Mouse (Mus musculus) kidney, adult 18-20 months (tissue): Measurements from ENCODE around the gene Cntnap5a.

Source experiments
- DNase-seq: peaks from one replicate; pipeline ENCODE4 v3.0.0; 2021

Gene Cntnap5a

GRCm38 (mm10) chr1:116367572-116367971, 683.0 kb downstream of the Cntnap5a start:
- DNase-seq = no peak

DNA sequence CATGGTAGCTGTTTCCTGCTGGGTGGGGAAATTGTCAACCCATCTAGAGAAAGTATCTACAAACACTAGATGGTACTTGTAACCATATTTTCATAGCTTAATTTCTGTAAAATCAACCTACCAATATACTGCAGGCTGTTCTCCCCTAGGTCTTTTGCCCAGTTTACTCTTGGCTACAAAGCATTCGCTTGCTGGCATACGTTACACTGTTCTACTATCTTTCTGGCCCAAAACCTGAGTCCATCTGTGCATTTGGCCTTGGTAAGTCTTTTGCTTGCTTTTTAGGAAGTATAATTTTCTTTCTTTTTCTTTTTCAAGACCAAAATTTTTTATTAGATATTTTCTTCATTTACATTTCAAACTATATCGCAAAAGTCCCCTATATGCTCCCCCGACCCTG, 686.3 kb downstream of the Cntnap5a start:
- no peak for DNase-seq

DNA sequence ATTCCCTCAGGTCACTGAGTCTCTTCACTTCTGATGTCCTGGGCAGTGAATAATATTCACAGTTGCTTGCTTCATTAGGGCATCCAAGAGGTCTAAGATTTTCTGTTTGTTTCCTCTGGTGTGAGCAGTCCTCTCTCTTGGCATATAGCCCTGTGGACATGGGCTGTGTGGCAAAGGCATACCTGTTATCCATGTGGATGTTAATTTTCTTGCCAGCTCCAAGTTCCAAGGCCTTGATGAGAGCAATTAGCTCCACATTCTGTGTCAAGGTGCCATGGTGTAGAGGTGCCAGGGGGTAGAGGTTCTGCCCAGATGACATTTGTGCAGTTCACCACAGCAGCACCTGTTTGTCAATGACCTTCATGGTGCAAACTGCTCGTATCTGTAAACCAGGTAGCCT, 689.0 kb downstream of the Cntnap5a start:
- DNase-seq = no peak

DNA sequence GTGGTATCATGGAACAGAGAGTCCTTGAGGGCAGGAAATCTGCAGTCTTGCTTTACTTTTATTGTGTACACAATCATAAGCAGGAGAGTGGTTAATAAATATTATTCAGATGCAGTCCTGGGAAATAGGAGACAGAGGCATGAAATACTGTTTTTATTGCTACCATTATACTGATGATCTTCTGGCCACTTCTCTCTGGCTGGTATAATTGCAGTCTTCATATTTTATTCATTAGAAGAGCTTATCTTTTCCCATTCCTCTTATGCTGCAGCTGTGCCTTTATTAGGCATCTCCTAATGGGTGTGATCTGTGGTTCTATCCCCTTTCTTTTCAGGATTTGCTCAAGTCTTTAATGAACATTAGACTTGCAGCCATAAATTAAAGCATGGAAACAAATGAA, 707.8 kb downstream of the Cntnap5a start:
- no peak for DNase-seq

DNA sequence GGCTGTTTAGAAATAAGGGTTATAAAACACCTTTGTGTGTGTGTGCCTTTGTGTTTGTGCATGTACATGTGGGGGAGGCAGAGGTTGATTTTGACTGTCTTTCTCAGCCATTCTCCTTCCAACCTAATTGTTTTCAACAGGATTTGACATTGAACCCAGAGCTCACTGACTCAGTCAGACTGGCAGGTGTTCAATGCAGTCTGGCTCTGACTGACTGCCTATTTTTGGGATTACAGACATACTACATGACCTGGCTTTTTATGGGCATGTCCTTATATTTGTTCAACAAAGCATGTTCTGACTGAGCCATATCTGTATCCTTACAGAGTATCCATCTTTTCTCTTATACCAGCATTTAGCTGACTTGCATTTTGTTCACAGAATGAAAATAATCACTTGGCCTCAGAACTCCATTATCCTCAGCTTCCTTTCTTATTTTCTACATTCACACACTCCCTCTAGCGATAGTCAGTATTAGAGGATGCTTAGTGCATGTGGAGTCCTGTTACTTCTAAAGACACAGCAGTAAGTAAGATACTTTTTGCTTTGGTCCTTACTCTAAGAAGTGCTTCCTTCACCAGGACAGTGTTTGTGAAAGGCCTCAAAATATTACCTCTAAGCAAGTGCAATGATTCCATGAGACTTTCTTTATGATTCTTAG, 717.6 kb downstream of the Cntnap5a start:
- no peak for DNase-seq

DNA sequence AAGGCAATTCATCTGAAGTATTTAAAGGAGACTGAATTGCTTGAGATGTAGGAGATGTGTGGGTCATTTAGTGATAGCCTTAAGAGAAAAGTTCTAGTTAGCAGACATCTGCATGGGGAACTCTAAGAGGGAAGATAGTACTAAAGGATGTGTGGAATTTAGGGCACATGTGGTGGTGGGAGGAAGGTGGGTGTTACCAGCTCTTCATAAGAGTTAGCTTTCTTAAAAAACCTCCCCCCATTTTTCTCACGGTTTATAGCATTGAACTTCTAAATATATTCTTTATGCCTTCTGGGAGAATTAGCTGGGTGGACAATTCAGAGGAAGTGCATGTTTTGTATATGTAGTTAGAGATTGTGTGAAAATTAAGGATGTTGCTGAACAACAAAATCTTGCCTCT, 725.3 kb downstream of the Cntnap5a start:
- no peak for DNase-seq

GRCm38 (mm10) chr1:116428396-116428795, 743.8 kb downstream of the Cntnap5a start:
- DNase-seq = no peak

DNA sequence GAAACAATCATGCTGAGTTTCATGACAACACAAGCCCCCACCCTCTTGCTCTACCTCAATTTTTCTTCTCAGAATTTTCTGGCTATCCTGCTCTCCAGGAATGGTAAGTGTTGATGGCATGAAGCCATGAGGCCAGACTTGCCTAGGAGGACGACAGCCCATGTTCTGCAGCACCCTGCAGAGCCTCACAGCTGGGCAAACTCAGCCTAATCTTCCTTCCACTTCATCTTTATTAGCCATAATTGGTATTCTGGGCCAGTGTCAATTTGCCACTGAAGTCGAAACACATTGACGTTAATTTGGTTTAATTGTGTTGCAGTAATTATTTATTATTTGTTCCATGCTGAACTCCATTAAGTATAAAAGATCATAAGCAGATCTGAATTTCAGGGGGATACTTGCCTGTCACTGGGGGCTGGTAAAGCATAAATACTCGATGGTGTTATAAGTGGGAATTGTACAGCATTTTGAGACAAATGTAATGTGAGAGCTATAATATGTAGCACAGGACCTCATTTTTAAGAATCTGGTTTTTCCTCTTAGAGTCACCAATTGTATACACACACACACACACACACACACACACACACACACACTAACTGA, 770.7 kb downstream of the Cntnap5a start:
- no peak for DNase-seq

DNA sequence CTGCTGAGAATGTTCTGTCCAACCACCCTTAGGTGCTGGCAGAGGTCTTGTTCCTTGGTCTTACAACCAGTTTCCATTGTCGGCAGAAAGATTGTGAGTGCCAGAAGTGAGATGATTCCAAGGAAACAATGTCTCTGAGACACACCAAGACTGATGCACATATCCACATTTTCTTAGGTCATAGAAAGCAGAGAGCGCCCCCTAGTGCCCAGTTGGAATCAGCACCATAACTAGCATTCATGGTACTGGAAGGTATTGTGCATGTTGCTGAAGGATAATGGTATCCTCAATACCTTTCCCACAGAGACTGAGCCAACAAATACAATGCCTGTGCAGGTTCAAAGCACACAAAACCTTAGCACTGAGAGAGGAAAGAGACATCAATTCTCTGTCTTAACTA, 793.1 kb downstream of the Cntnap5a start:
- DNase-seq = peak; percentile 18

DNA sequence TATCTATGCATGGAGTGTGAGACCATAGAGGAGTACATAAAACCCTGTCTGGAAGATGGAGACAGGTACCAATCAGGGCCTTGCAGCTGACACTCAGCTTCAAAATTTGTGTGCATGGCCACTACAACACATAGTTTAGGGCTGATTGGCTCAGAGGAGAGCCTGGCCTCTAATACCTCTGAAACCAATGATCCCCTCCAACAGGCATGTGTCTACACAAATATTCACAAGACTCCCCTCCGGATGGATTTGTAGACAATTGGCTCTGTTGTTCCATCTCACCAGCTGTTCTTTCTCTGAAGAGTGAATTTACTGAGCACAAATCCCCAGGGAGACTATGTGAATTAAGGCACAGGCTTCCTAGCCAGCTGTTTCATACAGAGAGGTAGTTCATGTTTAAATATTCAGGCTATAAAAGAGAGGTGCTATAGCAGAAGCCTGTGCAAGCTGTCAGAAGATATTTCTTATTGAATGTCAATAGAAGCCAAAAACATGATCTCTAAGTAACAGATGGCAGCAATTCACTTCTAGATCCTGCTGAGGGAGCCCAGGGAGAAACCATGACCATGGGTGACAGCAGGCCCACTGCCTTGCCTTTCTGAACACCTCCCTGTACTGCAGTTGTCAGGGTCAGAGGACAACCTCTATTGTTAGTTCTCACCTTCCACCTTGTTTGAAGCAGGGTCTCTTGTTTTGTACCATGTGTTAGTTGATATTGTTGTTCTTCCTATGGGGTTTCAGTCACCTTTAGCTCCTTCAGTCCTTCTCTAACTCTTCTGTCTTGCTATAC, 804.4 kb downstream of the Cntnap5a start:
- DNase-seq = no peak

- DNase-seq = no peak
Observed at GRCm38 (mm10) chr1:116577969-116578666, 893.6 kb downstream of the Cntnap5a start.

DNA sequence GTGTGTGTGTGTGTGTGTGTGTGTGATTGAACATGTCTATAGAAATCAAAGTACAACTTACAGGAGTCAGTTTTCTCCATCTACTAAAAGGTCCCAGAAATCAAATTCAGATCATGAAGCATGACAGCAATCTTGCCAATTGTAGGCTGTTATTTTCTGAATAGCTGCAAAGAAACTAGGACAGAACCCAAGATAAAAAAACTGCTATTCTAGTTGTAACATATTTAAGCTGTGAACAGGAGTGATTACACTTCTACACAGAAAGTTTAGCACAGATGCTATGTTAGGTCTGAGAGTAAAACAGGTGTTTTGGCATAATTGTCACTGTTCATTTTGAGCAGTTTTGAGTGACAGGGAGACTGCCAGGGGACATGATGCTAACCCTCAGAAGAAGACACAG, 931.7 kb downstream of the Cntnap5a start:
- no peak for DNase-seq
